Mouse (Mus musculus) 416B (cell line): Measurements from ENCODE around the gene Mapkapk3.

Experiments used
- DNase-seq: peaks from one replicate; pipeline ENCODE4 v3.0.0; 2011; ENCODE audit warnings: low read depth

Mapkapk3 gene

GRCm38 (mm10) chr9:107289211-107290076, at the start of gene Mapkapk3:
Gene Mapkapk3 (minus strand): TSS chr9:107289877.
- DNase-seq, result peak; percentile 99

- DNase-seq, result peak; percentile 79
Observed at GRCm38 (mm10) chr9:107338172-107338883, 48.7 kb upstream of the Mapkapk3 start, which contains the start of gene Hemk1. Gene Hemk1 (minus strand): TSS chr9:107338350.

GRCm38 (mm10) chr9:107336386-107336785, 46.7 kb upstream of the Mapkapk3 start:
- no peak for DNase-seq

- peak; percentile 80 for DNase-seq
Observed at GRCm38 (mm10) chr9:107335909-107336308, 46.2 kb upstream of the Mapkapk3 start.

- DNase-seq, result no peak
Observed at GRCm38 (mm10) chr9:107335046-107335445, 45.4 kb upstream of the Mapkapk3 start.

- DNase-seq, result no peak
Observed at GRCm38 (mm10) chr9:107334356-107334755, 44.7 kb upstream of the Mapkapk3 start.

- DNase-seq, result peak; percentile 70
Observed at GRCm38 (mm10) chr9:107333686-107334085, 44.0 kb upstream of the Mapkapk3 start.

- DNase-seq, result no peak
Observed at GRCm38 (mm10) chr9:107330791-107331190, 41.1 kb upstream of the Mapkapk3 start.

- no peak for DNase-seq
Observed at GRCm38 (mm10) chr9:107327879-107328620, 38.4 kb upstream of the Mapkapk3 start.

- DNase-seq, result no peak
Observed at GRCm38 (mm10) chr9:107325904-107326303, 36.2 kb upstream of the Mapkapk3 start.

GRCm38 (mm10) chr9:107324799-107325561, 35.3 kb upstream of the Mapkapk3 start:
- DNase-seq, result no peak

GRCm38 (mm10) chr9:107323558-107323957, 33.9 kb upstream of the Mapkapk3 start:
- DNase-seq, result peak; percentile 94

- no peak for DNase-seq
Observed at GRCm38 (mm10) chr9:107322461-107323050, 32.9 kb upstream of the Mapkapk3 start.

GRCm38 (mm10) chr9:107315791-107316190, 26.1 kb upstream of the Mapkapk3 start:
- no peak for DNase-seq

- DNase-seq, result no peak
Observed at GRCm38 (mm10) chr9:107313926-107314325, 24.2 kb upstream of the Mapkapk3 start.

GRCm38 (mm10) chr9:107312811-107313584, 23.3 kb upstream of the Mapkapk3 start:
- peak; percentile 91 for DNase-seq

- no peak for DNase-seq
Observed at GRCm38 (mm10) chr9:107309600-107309999, 19.9 kb upstream of the Mapkapk3 start.

GRCm38 (mm10) chr9:107309171-107309570, 19.5 kb upstream of the Mapkapk3 start:
- no peak for DNase-seq

GRCm38 (mm10) chr9:107308346-107309000, 18.8 kb upstream of the Mapkapk3 start:
- DNase-seq, result no peak

GRCm38 (mm10) chr9:107307886-107308285, 18.2 kb upstream of the Mapkapk3 start:
- no peak for DNase-seq
